Mouse (Mus musculus) lung, postnatal 0 days (tissue): Measurements from ENCODE around the gene Ephx1.

Experiments used
- CTCF ChIP-seq: IDR thresholded peaks from 2 replicates; pipeline ENCODE4 v1.5.1; 2016; ENCODE audit warnings: antibody characterized with exemption, mild to moderate bottlenecking
- EP300 ChIP-seq: IDR thresholded peaks from 2 replicates; pipeline ENCODE4 v1.6.1; 2016; ENCODE audit warnings: antibody characterized with exemption, mild to moderate bottlenecking, control low read depth

DNA sequence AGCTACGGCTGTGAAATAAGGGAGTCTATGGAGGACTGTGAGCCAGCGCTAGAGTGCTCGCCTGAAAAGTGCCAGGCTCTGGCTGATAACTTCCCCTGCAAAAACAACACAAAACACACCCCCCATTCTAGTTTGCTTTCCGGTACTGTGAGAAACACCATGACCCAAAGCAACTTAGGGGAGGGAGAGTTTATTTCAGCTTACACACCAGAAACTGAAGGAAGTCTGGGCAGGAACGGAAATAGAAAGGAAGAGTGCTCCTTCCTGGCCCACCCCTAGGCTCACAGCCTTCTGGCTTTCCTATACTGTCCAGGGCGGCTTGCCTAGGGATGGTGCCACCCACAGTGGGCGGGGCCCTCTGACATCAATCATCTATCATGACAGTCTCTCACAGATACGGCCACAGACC, 63.7 kb downstream of the Ephx1 start:
- TF ChIP-seq EP300 (peak; percentile 78), CTCF (no peak)
